Mouse (Mus musculus) heart, postnatal 25 days (tissue): Measurements from ENCODE around the gene Gm14819. TPM values are rescaled to one million over a fixed set of nuclear protein-coding genes. Genes with fewer than 3 reads are reported as not detected.
"Not testable (repeated sequence)": the region's sequence is repeated elsewhere in the genome, so short reads cannot be mapped to it uniquely, and the experiment has no call there.

Experiments used
- DNase-seq: peaks from one replicate; pipeline ENCODE4 v3.0.0; 2022; ENCODE audit warnings: low spot score
- intact Hi-C: fragments of 180-260 bp; cut with DNase I; formaldehyde crosslinking; loops from one replicate; pipeline ENCODE4 v1.15.1; 2025
- total RNA-seq, 2 experiments: library from RNA; stranded (reverse); gene quantifications; 2 replicates each; pipeline ENCODE4 v1.2.3; 2021

Gm14819 gene
- not detected for total RNA-seq

DNA sequence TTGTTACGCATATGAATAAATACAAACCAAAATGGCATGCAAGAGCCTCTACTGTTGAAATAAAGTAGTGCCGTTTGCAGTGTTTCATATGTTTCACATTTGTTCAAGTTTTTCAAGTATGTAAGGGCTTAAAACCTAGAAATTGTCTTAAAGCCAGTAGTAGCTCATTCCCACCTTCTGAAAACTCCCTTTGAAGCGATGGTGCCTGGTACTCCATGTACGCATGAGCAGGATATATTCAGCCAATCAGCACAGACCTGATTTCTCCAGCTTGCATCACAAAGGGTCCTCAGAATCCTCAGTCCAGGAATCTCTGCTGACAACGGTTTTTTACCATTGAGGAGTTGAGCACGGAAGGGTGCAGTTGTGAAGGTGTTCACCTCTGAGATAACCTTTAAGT, at the start of gene Gm14819:
Gene Gm14819, plus strand, starts transcription at position 301 of the 400 bp plus-strand sequence.
- intact Hi-C loops = not testable (repeated sequence)

More for the DNA sequence above, at the start of gene Gm14819:
- DNase-seq = not testable (repeated sequence)
